Mouse (Mus musculus): ENCODE results near the gene Scai.

GRCm38 (mm10) chr2:39160996-39161395, 29.5 kb downstream of the Scai start:
- TF ChIP-seq CTCF (conservative IDR thresholded peaks at IDR 0.05 in 1 of 2, IDR thresholded peaks at IDR 0.05 in 1 of 2; ENCODE audit: low read depth in 2 of 2, low read length in 2 of 2) (no peak), POLR2A (IDR thresholded peaks at IDR 0.05; ENCODE audit: low read depth, low read length) (no peak), MAFK (IDR thresholded peaks at IDR 0.05; ENCODE audit: insufficient replicate concordance, low read length) (no peak), ZNF384 (IDR thresholded peaks at IDR 0.05; ENCODE audit: low read depth, low read length) (no peak), GABPA (IDR thresholded peaks at IDR 0.05; ENCODE audit: insufficient replicate concordance, low read depth, low read length) (no peak), USF2 (conservative IDR thresholded peaks at IDR 0.05; ENCODE audit: low read depth, low read length) (no peak), POLR2AphosphoS2 (IDR thresholded peaks at IDR 0.05; ENCODE audit: low read depth, low read length) (no peak)
